Mouse (Mus musculus) kidney, postnatal 0 days (tissue): Measurements from ENCODE around the gene Sidt2. TPM values are rescaled to one million over a fixed set of nuclear protein-coding genes. Genes with fewer than 3 reads are reported as not detected.

Experiments used
- ATAC-seq: fragments of 200-750 bp; cut with Nextera tagmentation; replicated peaks from 2 replicates; pipeline ENCODE4 v1.8.0; 2017; ENCODE audit warnings: low read depth, moderate number of reproducible peaks, moderate TSS enrichment, moderate library complexity; ENCODE audit not compliant: low FRiP score
- DNase-seq: peaks from one replicate; pipeline ENCODE4 v3.0.0-alpha.2; 2016; ENCODE audit warnings: low spot score
- H3K27ac ChIP-seq: fragments of 300-500 bp; sonication (generic); 2 replicates; pipeline ENCODE4 v1.5.1; 2014; ENCODE audit warnings: mild to moderate bottlenecking
- H3K27me3 ChIP-seq: fragments of 300-500 bp; sonication (generic); 2 replicates; pipeline ENCODE4 v1.6.1; 2014; ENCODE audit warnings: low read length, mixed read lengths; ENCODE audit not compliant: insufficient read depth
- H3K36me3 ChIP-seq: fragments of 300-500 bp; sonication (generic); 2 replicates; pipeline ENCODE4 v1.6.1; 2014; ENCODE audit warnings: low read length, mixed read lengths; ENCODE audit not compliant: insufficient read depth
- H3K4me1 ChIP-seq: fragments of 300-500 bp; sonication (generic); replicated peaks from 2 replicates; pipeline ENCODE4 v1.6.1; 2014; ENCODE audit warnings: antibody characterized with exemption, low read length, mixed read lengths; ENCODE audit not compliant: insufficient read depth
- H3K4me2 ChIP-seq: fragments of 300-500 bp; sonication (generic); 2 replicates; pipeline ENCODE4 v1.6.1; 2014; ENCODE audit warnings: mild to moderate bottlenecking, low read length, moderate library complexity, mixed read lengths
- H3K4me3 ChIP-seq: fragments of 300-500 bp; sonication (generic); replicated peaks from 2 replicates; pipeline ENCODE4 v1.5.1; 2014; ENCODE audit warnings: low read depth, low read length
- H3K9ac ChIP-seq: fragments of 300-500 bp; sonication (generic); 2 replicates; pipeline ENCODE4 v1.6.1; 2014; ENCODE audit warnings: low read depth, low read length
- H3K9me3 ChIP-seq: fragments of 300-500 bp; sonication (generic); replicated peaks from 2 replicates; pipeline ENCODE4 v1.6.1; 2016; ENCODE audit warnings: low read length, inconsistent platforms, mixed read lengths
- CTCF ChIP-seq: IDR thresholded peaks from 2 replicates; pipeline ENCODE4 v1.5.1; 2016; ENCODE audit warnings: antibody characterized with exemption, low read depth, mild to moderate bottlenecking, moderate library complexity
- WGBS: fragments of 180-500 bp; shearing (Covaris S2); extraction: QIAGEN DNeasy Blood & Tissue Kit; methylation state at CpG from one replicate; pipeline ENCODE4 v1.1.7; 2014; 5-methylcytosine and 5-hydroxymethylcytosine counted together
- polyA plus RNA-seq: library from polyadenylated mRNA; unstranded; fragments of >200 nt; fragmentation: Nextera tagmentation; extraction: Ambion mirVana; gene quantifications from 2 replicates; pipeline ENCODE4 v1.2.1, GENCODE M21; 2015

Sidt2 gene
- polyA plus RNA-seq, 1 experiment from 2014 or later: 53.5 TPM

DNA sequence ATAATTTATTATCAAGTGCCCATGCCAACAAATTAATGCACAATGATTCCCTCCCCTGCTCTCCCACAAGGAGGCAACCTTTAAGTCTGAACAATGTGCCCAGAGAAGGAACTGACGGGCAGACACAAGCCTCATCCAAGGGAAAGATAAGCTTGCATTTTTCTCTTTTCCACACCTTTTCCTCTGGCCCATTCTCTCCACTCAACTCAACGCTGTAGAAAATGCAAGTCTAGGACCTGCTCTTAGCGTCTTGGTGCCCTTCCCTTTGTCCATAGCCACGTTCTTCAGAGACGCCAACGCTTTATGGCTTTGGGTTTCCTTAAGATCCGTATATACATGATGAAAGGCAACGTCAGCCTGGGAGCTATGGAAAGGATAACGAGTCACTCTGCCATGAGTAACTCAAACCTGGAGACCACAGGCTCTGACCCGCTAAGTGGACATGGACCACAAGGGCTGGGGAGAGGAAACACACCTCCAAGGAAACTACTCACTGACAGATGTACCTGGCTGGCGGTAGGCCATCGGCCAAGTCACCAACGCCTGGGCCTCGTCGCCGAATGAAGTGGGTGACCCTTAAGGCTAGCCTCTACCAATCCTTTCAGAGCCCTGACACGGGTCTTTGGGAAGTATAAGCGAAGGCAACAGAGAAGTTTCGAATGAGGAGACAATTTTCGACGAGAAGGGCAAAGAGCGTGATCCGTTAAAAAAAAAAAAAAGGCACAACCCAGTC, 28.8 kb upstream of the Sidt2 start:
- Histone ChIP-seq H3K4me1 (peaks cover 3% of the 10 kb centered on the region), H3K9me3 (no peaks in the 10 kb centered on the region), H3K4me3 (peak overlapping the region; percentile 90), H3K9ac (peak overlapping the region; percentile 91), H3K27me3 (no peaks in the 10 kb centered on the region), H3K27ac (peak overlapping the region; percentile 90), H3K4me2 (peak overlapping the region; percentile 73), H3K36me3 (no peaks in the 10 kb centered on the region)
- no peak for ATAC-seq
- peak; percentile 36 for DNase-seq
- under 1% methylated on average over 23 of the region's 23 CpGs for WGBS
- TF ChIP-seq CTCF: peak; percentile 48

DNA sequence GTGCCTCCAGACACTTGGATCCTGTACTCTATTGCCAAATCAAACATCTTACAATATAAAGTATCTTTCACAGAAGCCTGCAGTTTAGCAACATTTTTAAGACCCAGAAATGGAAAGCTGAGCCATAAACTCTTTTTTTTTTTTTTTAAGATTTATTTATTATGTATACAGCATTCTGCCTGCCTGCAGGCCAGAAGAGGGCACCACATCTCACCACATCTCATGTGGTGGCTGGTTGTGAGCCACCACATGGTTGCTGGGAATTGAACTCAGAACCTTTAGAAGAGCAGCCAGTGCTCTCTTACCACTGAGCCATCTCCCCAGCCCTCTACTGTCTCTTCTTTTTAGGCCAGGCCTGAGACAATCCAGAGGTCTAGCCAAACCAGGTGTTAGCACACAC, 26.3 kb upstream of the Sidt2 start:
- DNase-seq: no peak
- no peaks in the 10 kb centered on the region for H3K36me3 ChIP-seq
- H3K9ac ChIP-seq: no peak overlapping the region
- no peak for ATAC-seq
- peak; percentile 34; the same call in 1 of the 2 replicates for TF ChIP-seq CTCF
- no peaks in the 10 kb centered on the region for H3K9me3 ChIP-seq
- H3K4me3 ChIP-seq: no peak overlapping the region
- no peak overlapping the region for H3K27ac ChIP-seq
- H3K27me3 ChIP-seq: no peaks in the 10 kb centered on the region
- H3K4me1 ChIP-seq: peaks cover 3% of the 10 kb centered on the region
- no peak overlapping the region for H3K4me2 ChIP-seq

DNA sequence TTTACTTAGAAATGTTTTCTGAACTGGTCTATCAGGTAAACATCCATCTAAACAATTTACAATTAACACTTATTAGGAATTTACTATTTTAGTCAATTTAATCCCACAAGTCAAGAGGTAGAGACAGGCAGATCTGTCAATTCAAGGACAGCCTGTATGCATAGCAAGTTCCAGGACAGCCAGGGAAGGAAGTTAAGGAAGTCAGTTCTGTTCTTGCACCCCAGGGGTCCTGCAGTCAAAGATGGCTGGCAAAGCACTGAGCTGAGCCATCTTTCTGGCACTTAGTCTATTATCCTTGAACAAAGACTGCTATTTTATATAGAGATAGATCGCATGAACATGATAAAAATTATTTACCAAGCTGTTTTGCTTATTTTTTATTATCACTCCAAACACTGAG, 25.6 kb upstream of the Sidt2 start:
- Histone ChIP-seq H3K27ac (no peak overlapping the region), H3K4me2 (no peak overlapping the region), H3K9me3 (no peaks in the 10 kb centered on the region), H3K4me1 (peaks cover 3% of the 10 kb centered on the region), H3K27me3 (no peaks in the 10 kb centered on the region), H3K9ac (no peak overlapping the region), H3K36me3 (0 out of 2 replicates have a peak, but pooled peaks cover 3% of the 10 kb centered on the region), H3K4me3 (no peak overlapping the region)
- WGBS: 80% methylated on average over 1 of the region's 1 CpGs
- ATAC-seq (no peak), DNase-seq (no peak)
- TF ChIP-seq CTCF: no peak

DNA sequence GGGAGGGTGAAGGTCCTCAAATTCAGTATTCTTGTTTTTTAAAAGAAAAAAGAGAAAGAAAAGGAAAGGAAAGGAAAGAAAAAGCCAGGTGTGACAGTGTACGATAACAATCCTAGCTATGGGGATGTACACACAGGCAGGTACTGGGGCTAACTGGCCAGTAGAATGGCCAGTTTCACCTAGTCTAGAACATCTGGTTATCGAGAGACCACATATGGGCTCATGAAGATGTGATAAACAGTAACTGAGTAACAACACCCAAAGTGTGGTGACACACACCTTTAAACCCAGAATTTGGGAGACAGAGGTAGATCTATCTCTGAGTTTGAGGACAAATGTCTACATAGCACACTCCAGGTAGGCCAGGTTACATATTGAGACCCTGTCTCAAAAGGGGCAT, 24.7 kb upstream of the Sidt2 start:
- Histone ChIP-seq H3K4me2 (no peak overlapping the region), H3K4me1 (peaks cover 3% of the 10 kb centered on the region), H3K9me3 (no peaks in the 10 kb centered on the region), H3K27me3 (no peaks in the 10 kb centered on the region), H3K36me3 (peaks cover 6% of the 10 kb centered on the region; the same call in 1 of the 2 replicates), H3K4me3 (no peak overlapping the region), H3K27ac (no peak overlapping the region), H3K9ac (no peak overlapping the region)
- no peak for ATAC-seq
- DNase-seq: no peak
- TF ChIP-seq CTCF: no peak
- 89% methylated on average over 2 of the region's 2 CpGs for WGBS

DNA sequence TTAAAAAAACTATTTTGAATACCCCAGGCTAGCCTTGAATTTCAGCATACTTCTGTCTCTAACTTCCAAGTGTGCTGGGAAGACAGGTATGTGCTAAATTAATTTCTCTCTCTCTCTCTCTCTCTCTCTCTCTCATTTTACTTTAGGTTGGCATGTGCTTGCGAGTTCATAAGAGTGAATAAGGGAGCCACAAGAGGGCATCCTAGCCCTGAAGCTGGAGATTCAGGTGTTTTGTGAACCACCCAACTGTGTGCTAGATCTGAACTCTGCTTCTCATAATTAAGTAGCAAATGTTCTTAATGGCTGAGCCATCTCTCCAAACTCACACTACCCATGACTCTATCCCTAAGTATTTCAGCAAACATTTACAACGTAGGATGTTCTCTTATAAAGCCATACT, 21.8 kb upstream of the Sidt2 start:
- H3K36me3 ChIP-seq: peaks cover 24% of the 10 kb centered on the region
- peak; percentile 54 for TF ChIP-seq CTCF
- DNase-seq (no peak), ATAC-seq (no peak)
- 79% methylated on average over 2 of the region's 2 CpGs for WGBS
- H3K9ac ChIP-seq: no peak overlapping the region
- H3K27me3 ChIP-seq: no peaks in the 10 kb centered on the region
- H3K9me3 ChIP-seq: no peaks in the 10 kb centered on the region
- H3K4me3 ChIP-seq: no peak overlapping the region
- H3K4me2 ChIP-seq: no peak overlapping the region
- no peaks in the 10 kb centered on the region; the same call in 1 of the 2 replicates for H3K4me1 ChIP-seq
- H3K27ac ChIP-seq: no peak overlapping the region

DNA sequence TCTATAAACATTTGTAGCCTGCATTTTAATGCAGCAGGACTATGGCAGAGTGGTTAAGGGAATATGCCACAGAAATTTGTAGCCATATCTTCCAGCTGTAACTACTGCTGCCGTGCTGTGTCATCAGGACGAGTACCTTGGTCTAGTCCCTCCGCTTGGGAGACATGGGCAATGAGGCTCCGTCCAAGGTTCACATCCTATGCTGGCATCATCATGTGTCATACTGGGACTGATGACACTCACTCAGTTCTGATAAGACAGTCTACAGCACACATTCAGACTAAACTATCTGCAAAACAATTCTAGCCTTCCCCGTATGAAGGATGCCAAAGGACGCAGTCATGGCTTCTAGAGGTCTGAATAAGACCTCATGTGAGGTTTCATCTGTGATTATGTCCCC, 8.5 kb upstream of the Sidt2 start:
- H3K36me3 ChIP-seq: peaks cover 50% of the 10 kb centered on the region
- no peaks in the 10 kb centered on the region for H3K9me3 ChIP-seq
- DNase-seq (no peak), ATAC-seq (no peak)
- no peak overlapping the region for H3K27ac ChIP-seq
- no peak overlapping the region for H3K4me3 ChIP-seq
- TF ChIP-seq CTCF: no peak
- H3K27me3 ChIP-seq: no peaks in the 10 kb centered on the region
- H3K4me2 ChIP-seq: no peak overlapping the region
- no peak overlapping the region for H3K9ac ChIP-seq
- no peaks in the 10 kb centered on the region for H3K4me1 ChIP-seq
- WGBS: 89% methylated on average over 6 of the region's 6 CpGs

DNA sequence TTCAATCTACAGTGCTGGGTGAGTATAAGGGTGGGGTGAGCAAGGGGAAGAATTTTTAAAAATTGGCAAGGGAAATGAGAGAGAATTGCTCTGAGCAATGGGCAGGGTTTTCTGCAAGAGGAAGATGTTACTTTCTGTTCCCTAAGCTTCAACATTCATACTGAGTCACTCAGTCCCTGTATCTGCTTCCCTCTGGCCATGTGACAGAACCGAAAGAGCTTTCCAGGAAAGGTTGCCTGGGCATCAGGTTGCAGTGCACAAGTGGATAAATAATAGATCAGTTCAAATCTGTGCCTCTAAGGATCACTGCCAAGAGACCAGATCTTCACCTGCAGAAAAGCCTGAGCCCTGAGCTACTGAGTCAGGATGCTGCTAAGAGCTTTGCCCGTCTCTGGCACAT, 6.8 kb upstream of the Sidt2 start:
- peaks cover 38% of the 10 kb centered on the region for H3K36me3 ChIP-seq
- DNase-seq (no peak), ATAC-seq (no peak)
- no peak overlapping the region for H3K27ac ChIP-seq
- no peak overlapping the region for H3K4me2 ChIP-seq
- no peak overlapping the region for H3K9ac ChIP-seq
- H3K4me1 ChIP-seq: no peaks in the 10 kb centered on the region
- H3K4me3 ChIP-seq: no peak overlapping the region
- TF ChIP-seq CTCF: no peak
- 73% methylated on average over 2 of the region's 2 CpGs for WGBS
- H3K9me3 ChIP-seq: no peaks in the 10 kb centered on the region
- no peaks in the 10 kb centered on the region for H3K27me3 ChIP-seq
